Mouse (Mus musculus) megakaryocyte, embryonic 14.5 days (primary cell): Measurements from ENCODE around the gene Tnfsf15. TPM values are rescaled to one million over a fixed set of nuclear protein-coding genes. Genes with fewer than 3 reads are reported as not detected.

Source experiments
- H3K27me3 ChIP-seq: replicated peaks from 2 replicates; pipeline ENCODE3; 2012; ENCODE audit warnings: inconsistent platforms
- H3K36me3 ChIP-seq: replicated peaks from 2 replicates; pipeline ENCODE3; 2012; ENCODE audit warnings: low read length, inconsistent platforms, mixed read lengths
- H3K4me1 ChIP-seq: 2 replicates; pipeline ENCODE4 v1.6.1; 2012; ENCODE audit warnings: inconsistent platforms
- H3K4me3 ChIP-seq: replicated peaks from 2 replicates; pipeline ENCODE3; 2012; ENCODE audit warnings: moderate library complexity, mild to moderate bottlenecking, inconsistent platforms
- H3K9me3 ChIP-seq: 2 replicates; pipeline ENCODE4 v1.6.1; 2012; ENCODE audit warnings: inconsistent platforms
- FLI1 ChIP-seq: IDR thresholded peaks from 2 replicates; pipeline ENCODE4 v1.6.1; 2012; ENCODE audit warnings: low read length, inconsistent platforms, mixed read lengths
- GATA1 ChIP-seq: IDR thresholded peaks from 3 replicates; pipeline ENCODE4 v1.6.1; 2012; ENCODE audit warnings: mixed read lengths, low read length, inconsistent platforms, borderline replicate concordance
- polyA plus RNA-seq: library from polyadenylated mRNA; stranded (reverse); fragments of >175 nt; gene quantifications from 2 replicates; pipeline ENCODE4 v1.2.3, GENCODE M21; 2012; ENCODE audit warnings: low replicate concordance; ENCODE audit not compliant: insufficient read depth

Gene Tnfsf15
- polyA plus RNA-seq, 1 experiment, result not detected

GRCm38 (mm10) chr4:63743660-63744059, 1.3 kb downstream of the Tnfsf15 start:
- Histone ChIP-seq H3K36me3 (no peaks in the 10 kb centered on the region), H3K9me3 (no peaks in the 10 kb centered on the region), H3K4me3 (no peak overlapping the region), H3K4me1 (no peaks in the 10 kb centered on the region), H3K27me3 (peaks cover 8% of the 10 kb centered on the region)
- TF ChIP-seq GATA1 (no peak), FLI1 (no peak)

DNA sequence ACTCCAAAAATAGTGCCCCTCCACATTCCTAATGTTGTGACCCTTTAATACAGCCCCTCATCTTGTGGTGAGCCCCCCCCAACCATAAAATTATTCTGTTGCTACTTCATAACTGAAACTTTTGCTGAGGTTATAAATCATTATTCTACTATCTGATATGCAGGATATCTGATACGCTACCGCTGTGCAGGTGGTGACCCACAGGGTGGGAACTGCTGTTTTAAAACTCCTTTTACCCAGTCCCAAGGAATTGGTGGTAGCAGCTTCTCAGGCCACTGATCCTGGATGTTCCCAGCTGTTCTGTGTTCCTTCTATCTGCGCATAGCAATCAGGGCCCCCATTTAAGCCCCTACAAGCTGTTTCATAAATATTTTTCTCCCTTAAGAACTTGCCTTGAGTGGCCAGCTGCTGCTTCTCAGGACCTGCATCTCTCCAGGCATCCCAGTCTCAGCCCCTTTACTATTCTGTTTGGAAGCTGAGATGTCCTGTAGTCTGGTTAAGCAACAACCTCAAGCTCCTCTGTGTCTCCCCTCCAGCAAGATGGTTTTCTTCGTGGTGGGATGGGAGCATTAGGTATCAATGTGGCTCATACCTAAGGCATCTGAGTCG, 2.0 kb downstream of the Tnfsf15 start:
- Histone ChIP-seq H3K36me3 (no peaks in the 10 kb centered on the region), H3K9me3 (no peaks in the 10 kb centered on the region), H3K4me1 (no peaks in the 10 kb centered on the region), H3K27me3 (peaks cover 8% of the 10 kb centered on the region), H3K4me3 (no peak overlapping the region)
- TF ChIP-seq GATA1, result no peak

GRCm38 (mm10) chr4:63742101-63742500, 2.8 kb downstream of the Tnfsf15 start:
- Histone ChIP-seq H3K27me3 (peaks cover 8% of the 10 kb centered on the region), H3K4me1 (no peaks in the 10 kb centered on the region), H3K36me3 (no peaks in the 10 kb centered on the region), H3K4me3 (no peak overlapping the region), H3K9me3 (no peaks in the 10 kb centered on the region)
- no peak for TF ChIP-seq GATA1

- Histone ChIP-seq H3K4me3 (no peak overlapping the region), H3K4me1 (no peaks in the 10 kb centered on the region), H3K9me3 (no peaks in the 10 kb centered on the region), H3K27me3 (peaks cover 8% of the 10 kb centered on the region), H3K36me3 (no peaks in the 10 kb centered on the region)
- TF ChIP-seq FLI1 (no peak), GATA1 (no peak)
Observed at GRCm38 (mm10) chr4:63740761-63741160, 4.2 kb downstream of the Tnfsf15 start.

DNA sequence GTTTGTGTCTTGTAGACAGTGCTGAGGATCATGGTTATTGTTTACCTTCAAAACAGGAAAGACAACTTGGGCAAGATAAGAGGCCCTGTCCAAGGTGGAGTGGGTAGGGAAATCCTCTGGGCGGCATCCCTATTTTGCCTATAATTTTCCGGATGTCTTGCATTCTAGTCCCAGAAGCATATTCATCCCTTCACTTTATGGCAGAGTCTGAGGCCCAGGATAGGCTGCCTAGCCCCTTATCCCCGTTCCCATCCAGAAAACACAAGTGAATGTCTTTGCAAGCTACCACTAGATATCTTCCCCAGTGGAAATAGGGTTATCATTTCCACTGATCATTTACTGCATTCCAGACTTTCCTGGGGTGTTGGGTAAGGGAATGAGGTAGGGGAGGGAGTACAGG, 4.9 kb downstream of the Tnfsf15 start:
- H3K27me3 ChIP-seq, result peaks cover 8% of the 10 kb centered on the region
- H3K9me3 ChIP-seq, result no peaks in the 10 kb centered on the region
- TF ChIP-seq GATA1 (no peak), FLI1 (no peak)
- no peaks in the 10 kb centered on the region for H3K4me1 ChIP-seq
- no peak overlapping the region for H3K4me3 ChIP-seq
- H3K36me3 ChIP-seq, result no peaks in the 10 kb centered on the region

GRCm38 (mm10) chr4:63739524-63739923, 5.4 kb downstream of the Tnfsf15 start:
- H3K27me3 ChIP-seq, result peaks cover 6% of the 10 kb centered on the region
- peak overlapping the region; percentile 11 for H3K4me3 ChIP-seq
- TF ChIP-seq GATA1, result no peak
- no peak for TF ChIP-seq FLI1
- no peaks in the 10 kb centered on the region for H3K9me3 ChIP-seq
- no peaks in the 10 kb centered on the region for H3K36me3 ChIP-seq
- no peaks in the 10 kb centered on the region for H3K4me1 ChIP-seq

- Histone ChIP-seq H3K27me3 (peaks cover 6% of the 10 kb centered on the region), H3K4me1 (no peaks in the 10 kb centered on the region), H3K4me3 (no peak overlapping the region), H3K9me3 (no peaks in the 10 kb centered on the region), H3K36me3 (no peaks in the 10 kb centered on the region)
- no peak for TF ChIP-seq FLI1
Observed at GRCm38 (mm10) chr4:63738364-63738997, 6.4 kb downstream of the Tnfsf15 start.

DNA sequence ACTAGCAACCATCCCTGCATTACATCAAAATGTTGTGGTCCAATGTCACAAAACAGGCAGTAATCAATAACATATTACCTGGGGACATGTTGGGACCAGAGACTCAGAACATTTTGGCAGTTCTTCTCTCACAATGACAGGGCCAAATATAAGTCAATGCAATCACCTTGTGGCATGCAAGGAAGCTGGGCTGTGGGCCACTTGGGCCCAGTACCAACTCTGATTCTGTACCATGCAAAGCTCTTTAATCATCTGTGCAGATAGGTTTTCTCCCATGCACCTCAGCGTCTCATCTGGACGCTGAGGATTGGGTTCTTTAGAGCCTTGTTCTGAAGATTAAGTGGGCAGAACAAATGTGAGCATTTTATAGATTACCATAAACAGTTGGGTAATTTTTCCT, 13.6 kb downstream of the Tnfsf15 start:
- no peak for TF ChIP-seq FLI1
- TF ChIP-seq GATA1, result no peak
- Histone ChIP-seq H3K4me3 (no peak overlapping the region), H3K9me3 (0 out of 2 replicates have a peak, but pooled peaks cover 3% of the 10 kb centered on the region), H3K4me1 (no peaks in the 10 kb centered on the region), H3K36me3 (no peaks in the 10 kb centered on the region), H3K27me3 (no peaks in the 10 kb centered on the region)

GRCm38 (mm10) chr4:63726727-63727126, 18.2 kb downstream of the Tnfsf15 start:
- 0 out of 2 replicates have a peak, but pooled peaks cover 3% of the 10 kb centered on the region for H3K9me3 ChIP-seq
- H3K27me3 ChIP-seq, result peaks cover 2% of the 10 kb centered on the region
- no peak for TF ChIP-seq GATA1
- no peaks in the 10 kb centered on the region for H3K4me1 ChIP-seq
- H3K4me3 ChIP-seq, result no peak overlapping the region
- H3K36me3 ChIP-seq, result no peaks in the 10 kb centered on the region

GRCm38 (mm10) chr4:63725981-63726380, 18.9 kb downstream of the Tnfsf15 start:
- H3K36me3 ChIP-seq, result no peaks in the 10 kb centered on the region
- TF ChIP-seq FLI1, result no peak
- no peak for TF ChIP-seq GATA1
- no peak overlapping the region for H3K4me3 ChIP-seq
- H3K27me3 ChIP-seq, result peaks cover 2% of the 10 kb centered on the region
- H3K4me1 ChIP-seq, result no peaks in the 10 kb centered on the region
- H3K9me3 ChIP-seq, result 0 out of 2 replicates have a peak, but pooled peaks cover 3% of the 10 kb centered on the region
